Mouse (Mus musculus) myocyte (in vitro differentiated cells): ENCODE measurements around the gene Hc. TPM values are rescaled to one million over a fixed set of nuclear protein-coding genes. Genes with fewer than 3 reads are reported as not detected.

Experiments
- H3K27me3 ChIP-seq: one replicate; pipeline ENCODE4 v1.6.1; 2011; ENCODE audit not compliant: control insufficient read depth, insufficient read depth, insufficient read length
- H3K36me3 ChIP-seq: one replicate; pipeline ENCODE4 v1.6.1; 2011; ENCODE audit not compliant: control insufficient read depth, insufficient read depth
- H3K4me2 ChIP-seq: one replicate; pipeline ENCODE4 v1.6.1; 2011; ENCODE audit warnings: low read depth, control low read depth
- H3K4me3 ChIP-seq: one replicate; pipeline ENCODE4 v1.5.1; 2011; ENCODE audit warnings: mild to moderate bottlenecking, control low read depth, moderate library complexity
- H3K79me2 ChIP-seq: one replicate; pipeline ENCODE4 v1.6.1; 2011; ENCODE audit not compliant: control insufficient read depth, insufficient read depth
- H3ac ChIP-seq: one replicate; pipeline ENCODE4 v1.6.1; 2011; ENCODE audit not compliant: control insufficient read depth, insufficient read length
- CEBPB ChIP-seq: IDR thresholded peaks from 2 replicates; pipeline ENCODE4 v1.6.1; 2011; ENCODE audit warnings: mild to moderate bottlenecking, moderate library complexity; ENCODE audit not compliant: poor library complexity, insufficient read depth, severe bottlenecking
- E2F4 ChIP-seq: IDR thresholded peaks from one replicate; pipeline ENCODE4 v1.6.1; 2011; ENCODE audit warnings: mild to moderate bottlenecking, control low read depth, moderate library complexity; ENCODE audit not compliant: insufficient read depth
- MAX ChIP-seq: IDR thresholded peaks from one replicate; pipeline ENCODE4 v1.6.1; 2011; ENCODE audit warnings: low read depth, mild to moderate bottlenecking, control low read depth
- MYOD1 ChIP-seq, 3 experiments: IDR thresholded peaks; one replicate each; pipeline ENCODE4 v1.6.1; 2011; ENCODE audit warnings: control low read depth in 2 of 3, low read depth in 2 of 3, mild to moderate bottlenecking in 2 of 3, moderate library complexity in 1 of 3; ENCODE audit not compliant: insufficient read length in 2 of 3, control insufficient read depth in 1 of 3
- MYOG ChIP-seq, 3 experiments: IDR thresholded peaks; one replicate each; pipeline ENCODE4 v1.6.1; 2011; ENCODE audit warnings: control low read depth in 2 of 3, low read depth in 2 of 3, mild to moderate bottlenecking in 2 of 3; ENCODE audit not compliant: insufficient read length in 2 of 3, control insufficient read depth in 1 of 3, insufficient read depth in 1 of 3
- POLR2A ChIP-seq: IDR thresholded peaks from one replicate; pipeline ENCODE4 v1.6.1; 2011; ENCODE audit warnings: low read depth, mild to moderate bottlenecking, control low read depth, moderate library complexity; ENCODE audit not compliant: insufficient read length
- POLR2AphosphoS2 ChIP-seq: IDR thresholded peaks from one replicate; pipeline ENCODE4 v1.6.1; 2011; ENCODE audit warnings: low read depth, control low read depth; ENCODE audit not compliant: insufficient read length
- REST ChIP-seq: IDR thresholded peaks from one replicate; pipeline ENCODE4 v1.6.1; 2011; ENCODE audit warnings: mild to moderate bottlenecking, control low read depth, moderate library complexity; ENCODE audit not compliant: insufficient read depth, insufficient read length
- SRF ChIP-seq: IDR thresholded peaks from one replicate; pipeline ENCODE4 v1.6.1; 2011; ENCODE audit warnings: low read depth; ENCODE audit not compliant: control insufficient read depth, insufficient read length
- TCF12 ChIP-seq: IDR thresholded peaks from one replicate; pipeline ENCODE4 v1.6.1; 2011; ENCODE audit warnings: mild to moderate bottlenecking, control low read depth; ENCODE audit not compliant: poor library complexity, insufficient read depth, severe bottlenecking
- TCF3 ChIP-seq: IDR thresholded peaks from one replicate; pipeline ENCODE4 v1.6.1; 2011; ENCODE audit warnings: low read depth, control low read depth; ENCODE audit not compliant: insufficient read length
- USF1 ChIP-seq: IDR thresholded peaks from one replicate; pipeline ENCODE4 v1.6.1; 2011; ENCODE audit warnings: low read depth, mild to moderate bottlenecking, control low read depth, moderate library complexity
- polyA plus RNA-seq: library from polyadenylated mRNA; unstranded; fragments of >200 nt; fragmentation: generic; extraction: Trizol; gene quantifications from one replicate; pipeline ENCODE4 v1.2.1, GENCODE M21; 2012; ENCODE audit warnings: missing spikeins

Hc gene
- polyA plus RNA-seq, 1 experiment, result not detected

- no peak overlapping the region for H3ac ChIP-seq
- no peak overlapping the region for H3K4me2 ChIP-seq
- peaks cover 38% of the 10 kb centered on the region for H3K27me3 ChIP-seq
- H3K36me3 ChIP-seq, result no peaks in the 10 kb centered on the region
- TF ChIP-seq TCF12 (no peak), MYOD1 (IDR thresholded peaks at IDR 0.05; ENCODE audit: control insufficient read depth in 1 of 3, insufficient read length in 2 of 3, low read depth in 2 of 3) (no peak), POLR2A (no peak), MYOG (IDR thresholded peaks at IDR 0.05; ENCODE audit: control insufficient read depth in 1 of 3, insufficient read depth in 1 of 3, insufficient read length in 2 of 3, low read depth in 2 of 3) (no peak), E2F4 (no peak), CEBPB (no peak), REST (no peak), USF1 (no peak), TCF3 (no peak), POLR2AphosphoS2 (no peak), SRF (no peak), MAX (no peak)
- H3K4me3 ChIP-seq, result no peak overlapping the region
- H3K79me2 ChIP-seq, result no peaks in the 10 kb centered on the region
Observed at GRCm38 (mm10) chr2:34989749-34990148, 71.5 kb downstream of the Hc start.

GRCm38 (mm10) chr2:34987595-34987994 lies 73.6 kb downstream of the Hc start:
- Histone ChIP-seq H3ac (no peak overlapping the region), H3K79me2 (no peaks in the 10 kb centered on the region), H3K27me3 (peaks cover 34% of the 10 kb centered on the region), H3K4me3 (no peak overlapping the region), H3K36me3 (no peaks in the 10 kb centered on the region), H3K4me2 (no peak overlapping the region)
- TF ChIP-seq SRF, result no peak

- Histone ChIP-seq H3K36me3 (no peaks in the 10 kb centered on the region), H3K4me2 (no peak overlapping the region), H3ac (no peak overlapping the region), H3K79me2 (no peaks in the 10 kb centered on the region), H3K4me3 (no peak overlapping the region), H3K27me3 (peaks cover 32% of the 10 kb centered on the region)
- no peak for TF ChIP-seq MYOG (IDR thresholded peaks at IDR 0.05; ENCODE audit: control insufficient read depth in 1 of 3, insufficient read depth in 1 of 3, insufficient read length in 2 of 3, low read depth in 2 of 3)
- TF ChIP-seq POLR2A, result no peak
- TF ChIP-seq USF1, result no peak
- no peak for TF ChIP-seq CEBPB
- no peak for TF ChIP-seq TCF3
- no peak for TF ChIP-seq POLR2AphosphoS2
- TF ChIP-seq SRF, result no peak
- TF ChIP-seq MAX, result no peak
- TF ChIP-seq E2F4, result no peak
- no peak for TF ChIP-seq TCF12
- TF ChIP-seq MYOD1 (IDR thresholded peaks at IDR 0.05; ENCODE audit: control insufficient read depth in 1 of 3, insufficient read length in 2 of 3, low read depth in 2 of 3), result no peak
- TF ChIP-seq REST, result no peak
Observed at GRCm38 (mm10) chr2:34984885-34985284, 76.4 kb downstream of the Hc start.

GRCm38 (mm10) chr2:34982906-34983698 lies 78.1 kb downstream of the Hc start:
- Histone ChIP-seq H3K79me2 (no peaks in the 10 kb centered on the region), H3ac (no peak overlapping the region), H3K36me3 (no peaks in the 10 kb centered on the region), H3K4me2 (no peak overlapping the region), H3K27me3 (peaks cover 20% of the 10 kb centered on the region), H3K4me3 (no peak overlapping the region)
- TF ChIP-seq MYOD1 (IDR thresholded peaks at IDR 0.05; ENCODE audit: control insufficient read depth in 1 of 3, insufficient read length in 2 of 3, low read depth in 2 of 3), result no peak
- no peak for TF ChIP-seq SRF
- no peak for TF ChIP-seq POLR2AphosphoS2
- no peak for TF ChIP-seq REST
- TF ChIP-seq MAX, result no peak
- no peak for TF ChIP-seq TCF3
- TF ChIP-seq USF1, result no peak
- TF ChIP-seq POLR2A, result no peak
- TF ChIP-seq MYOG (IDR thresholded peaks at IDR 0.05; ENCODE audit: control insufficient read depth in 1 of 3, insufficient read depth in 1 of 3, insufficient read length in 2 of 3, low read depth in 2 of 3), result no peak
- no peak for TF ChIP-seq E2F4
- no peak for TF ChIP-seq TCF12
- no peak for TF ChIP-seq CEBPB
